ENCODE assay signal across 14 mouse cellular contexts in the genomic region with DNA sequence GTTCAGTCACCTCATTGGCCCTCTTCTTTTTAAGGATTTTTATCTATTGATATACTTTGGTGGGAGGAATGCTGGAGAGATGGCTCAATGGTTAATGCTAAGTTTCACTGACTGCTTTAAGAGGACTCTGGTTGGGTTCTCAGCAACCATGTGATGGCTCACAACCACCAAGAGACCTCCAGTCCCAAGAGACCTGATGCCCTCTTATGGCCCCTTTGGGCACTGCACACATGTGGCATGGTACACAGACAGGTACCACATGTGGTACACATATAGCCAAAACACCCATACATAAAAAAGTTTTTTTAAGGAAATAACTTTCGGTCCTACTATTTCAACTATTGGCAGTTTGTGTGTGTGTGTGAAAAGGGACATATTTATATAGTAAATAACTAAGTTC. TPM values are rescaled to one million over a fixed set of nuclear protein-coding genes. Genes with fewer than 3 reads are reported as not detected.
DNase-seq lines count a peak whose midpoint lies in the region; ATAC-seq and TF ChIP-seq lines count a peak whose summit lies in the region.
"Had no signal": no experiment of that assay in that cellular context is flagged by ENCODE, and none has a peak within 500 bp of the region (broad histone marks: within the 10 kb centered on the region; RNA-seq: fewer than 3 reads in every experiment).

No protein-coding gene starts in this region.

- no peak overlapping the region for H3K9ac ChIP-seq in kidney, embryonic 16.5 days (replicated peaks; ENCODE audit: low read length)
- H3K9ac ChIP-seq: embryonic facial prominence, embryonic 12.5 days; forebrain, embryonic 12.5 days; intestine, embryonic 15.5 days; lung, embryonic 15.5 days; midbrain, embryonic 13.5 days; neural tube, embryonic 13.5 days had no signal

- CTCF ChIA-PET in Patski (lab: Charles Lee), result interaction anchor here (1.1 to 2.7 kb wide), 2 partner anchors 12 to 16 kb away, joined by 4 to 16 read pairs; no protein-coding TSS in a partner anchor

- no peaks in the 10 kb centered on the region for H3K36me3 ChIP-seq in kidney, adult 2 months (ENCODE audit: control insufficient read depth, insufficient read depth, low read length)
- H3K36me3 ChIP-seq in kidney, embryonic 16.5 days (ENCODE audit: insufficient read depth, low read length), result no peaks in the 10 kb centered on the region
- H3K36me3 ChIP-seq: embryonic facial prominence, embryonic 12.5 days; intestine, embryonic 15.5 days; lung, embryonic 15.5 days; midbrain, embryonic 13.5 days; neural tube, embryonic 13.5 days had no signal

- DNase-seq in kidney, adult 2 months, result no peak
- DNase-seq in thymus, postnatal 36 days, result peak; percentile 28 to 41
- DNase-seq in thymus, postnatal 10 days (ENCODE audit: low spot score in 2 of 2), result no peak
- no peak for DNase-seq in Patski (ENCODE audit: low read depth, low spot score)
- DNase-seq in urinary bladder, postnatal 4 days (ENCODE audit: low spot score in 2 of 2), result no peak
- DNase-seq in c-Kit-positive CD71-positive TER-119-positive erythroid progenitor cells, embryonic 14.5 days (ENCODE audit: low spot score), result no peak
- DNase-seq: heart, postnatal 36 days had no signal

- in situ Hi-C loops in Patski (cut with MboI; ENCODE audit: low pct_unique_long_range_greater_than_20kb), result no loop called here

- no peak overlapping the region for H3K27ac ChIP-seq in kidney, adult 2 months (ENCODE audit: insufficient read depth, low read depth, low read length)
- H3K27ac ChIP-seq in kidney, embryonic 16.5 days (ENCODE audit: low read length), result no peak overlapping the region
- H3K27ac ChIP-seq: embryonic facial prominence, embryonic 12.5 days; forebrain, embryonic 12.5 days; intestine, embryonic 15.5 days; lung, embryonic 15.5 days; midbrain, embryonic 13.5 days; neural tube, embryonic 13.5 days had no signal

- no peak for ATAC-seq in kidney, embryonic 16.5 days (ENCODE audit: low FRiP score, low TSS enrichment)
- no peak for ATAC-seq in Patski
- ATAC-seq: intestine, embryonic 15.5 days; midbrain, embryonic 13.5 days had no signal

- peaks cover 3% of the 10 kb centered on the region for H3K4me1 ChIP-seq in kidney, adult 2 months (ENCODE audit: control insufficient read depth, insufficient read depth, low read length)
- peaks cover 14% of the 10 kb centered on the region for H3K4me1 ChIP-seq in kidney, embryonic 16.5 days (ENCODE audit: insufficient read depth, low read length)

- no peak overlapping the region for H3K4me3 ChIP-seq in kidney, adult 2 months (ENCODE audit: insufficient read depth, low read depth, low read length)
- H3K4me3 ChIP-seq in kidney, embryonic 16.5 days (ENCODE audit: low read length), result no peak overlapping the region
- H3K4me3 ChIP-seq: embryonic facial prominence, embryonic 12.5 days; forebrain, embryonic 12.5 days; intestine, embryonic 15.5 days; lung, embryonic 15.5 days; midbrain, embryonic 13.5 days; neural tube, embryonic 13.5 days had no signal

- TF ChIP-seq POLR2A in kidney, adult 2 months (IDR thresholded peaks at IDR 0.05; ENCODE audit: low read depth, low read length), result no peak

- 98% methylated on average over 1 of the region's 1 CpGs for WGBS in kidney, adult 2 months
- WGBS in kidney, embryonic 16.5 days, result 97% methylated on average over 1 of the region's 1 CpGs

- POLR2A ChIA-PET in Patski (lab: Charles Lee), result no interaction called here

- no peak overlapping the region for H3K4me2 ChIP-seq in kidney, embryonic 16.5 days (replicated peaks; ENCODE audit: low read depth, low read length)
- H3K4me2 ChIP-seq: embryonic facial prominence, embryonic 12.5 days; forebrain, embryonic 12.5 days; intestine, embryonic 15.5 days; lung, embryonic 15.5 days; midbrain, embryonic 13.5 days; neural tube, embryonic 13.5 days had no signal

- TF ChIP-seq CTCF in kidney, adult 2 months (conservative IDR thresholded peaks at IDR 0.05; ENCODE audit: insufficient read depth, insufficient read length, low read depth, low read length), result 0 out of 2 replicates have a peak, but pooled peaks have one; percentile 14
- TF ChIP-seq CTCF in Patski (IDR thresholded peaks at IDR 0.05), result peak; percentile 37

- no peaks in the 10 kb centered on the region for H3K9me3 ChIP-seq in kidney, embryonic 16.5 days (ENCODE audit: low read length)
- H3K9me3 ChIP-seq: embryonic facial prominence, embryonic 12.5 days; forebrain, embryonic 12.5 days; intestine, embryonic 15.5 days; lung, embryonic 15.5 days; midbrain, embryonic 13.5 days; neural tube, embryonic 13.5 days had no signal

- no peaks in the 10 kb centered on the region for H3K27me3 ChIP-seq in kidney, adult 2 months (replicated peaks; ENCODE audit: control insufficient read depth, insufficient read depth, low read length)
- H3K27me3 ChIP-seq in kidney, embryonic 16.5 days (ENCODE audit: insufficient read depth, low read length), result no peaks in the 10 kb centered on the region
- no peaks in the 10 kb centered on the region for H3K27me3 ChIP-seq in Patski
- H3K27me3 ChIP-seq: embryonic facial prominence, embryonic 12.5 days; intestine, embryonic 15.5 days; lung, embryonic 15.5 days; midbrain, embryonic 13.5 days; neural tube, embryonic 13.5 days had no signal

RNA-seq across cellular contexts. Expression of gene Rab8b, which starts 2.6 kb away (rescaled TPM):
- polyA plus RNA-seq in kidney, adult 2 months (2012; rRNA removed), result 5.6 and 8.1 TPM in 2 replicates
- 27.0 and 27.8 TPM in 2 replicates for polyA plus RNA-seq in kidney, embryonic 16.5 days (2015; fragmentation: Nextera tagmentation; extraction: Ambion mirVana)
- polyA plus RNA-seq in Patski (2021), result 21.8 TPM

RNA-seq across cellular contexts. Expression of gene Rps27l, which starts 23.8 kb away (rescaled TPM):
- polyA plus RNA-seq in kidney, adult 2 months (2012; rRNA removed), result 92.4 and 128 TPM in 2 replicates
- 585 and 609 TPM in 2 replicates for polyA plus RNA-seq in kidney, embryonic 16.5 days (2015; fragmentation: Nextera tagmentation; extraction: Ambion mirVana)
- polyA plus RNA-seq in Patski (2021), result 377 TPM

RNA-seq across cellular contexts. Expression of gene Lactb, which starts 53.2 kb away (rescaled TPM):
- 24.3 and 29.9 TPM in 2 replicates for polyA plus RNA-seq in kidney, adult 2 months (2012; rRNA removed)
- 16.0 and 17.7 TPM in 2 replicates for polyA plus RNA-seq in kidney, embryonic 16.5 days (2015; fragmentation: Nextera tagmentation; extraction: Ambion mirVana)
- polyA plus RNA-seq in Patski (2021), result 55.2 TPM

Comparison
In these comparisons a context has a peak if more than half of its experiments do, and no peak if none do; other contexts are left out.
1. DNase-seq: peak in thymus, postnatal 36 days (2 of 2); none in kidney, adult 2 months (single experiment), thymus, postnatal 10 days (0 of 2), Patski (single experiment), urinary bladder, postnatal 4 days (0 of 2) and c-Kit-positive CD71-positive TER-119-positive erythroid progenitor cells, embryonic 14.5 days (single experiment).